Mouse (Mus musculus) MEL (cell line): ENCODE data around the gene Myo18a.

Experiments
- CTCF ChIP-seq, 3 experiments: IDR thresholded peaks in 2 of 3; conservative IDR thresholded peaks in 1 of 3; 2 replicates each; pipeline ENCODE4 v1.5.1; 2011 to 2012; ENCODE audit warnings: low read length in 3 of 3, low read depth in 2 of 3, mild to moderate bottlenecking in 2 of 3, improper control_type of control experiment in 1 of 3, inconsistent platforms in 1 of 3, mixed read lengths in 1 of 3, moderate library complexity in 1 of 3; ENCODE audit not compliant: control insufficient read depth in 1 of 3, insufficient read depth in 1 of 3, poor library complexity in 1 of 3, severe bottlenecking in 1 of 3
- EP300 ChIP-seq, 2 experiments: IDR thresholded peaks; 2 replicates each; pipeline ENCODE4 v1.6.1; 2011; ENCODE audit warnings: improper control_type of control experiment in 2 of 2, low read length in 2 of 2, low read depth in 1 of 2, mild to moderate bottlenecking in 1 of 2
- GABPA ChIP-seq: IDR thresholded peaks from 2 replicates; pipeline ENCODE4 v1.6.1; 2012; ENCODE audit warnings: low read depth, mild to moderate bottlenecking, inconsistent platforms, low read length, improper control_type of control experiment, moderate library complexity
- JUND ChIP-seq: IDR thresholded peaks from 2 replicates; pipeline ENCODE4 v1.6.1; 2011; ENCODE audit warnings: low read depth, mild to moderate bottlenecking, improper control_type of control experiment, low read length
- MAZ ChIP-seq: IDR thresholded peaks from 2 replicates; pipeline ENCODE4 v1.6.1; 2012; ENCODE audit warnings: low read depth, mild to moderate bottlenecking, inconsistent platforms, low read length, improper control_type of control experiment
- MXI1 ChIP-seq: IDR thresholded peaks from 2 replicates; pipeline ENCODE4 v1.6.1; 2011; ENCODE audit warnings: mild to moderate bottlenecking, low read depth, low read length, improper control_type of control experiment
- NELFE ChIP-seq: IDR thresholded peaks from 2 replicates; pipeline ENCODE4 v1.6.1; 2011; ENCODE audit warnings: low read depth, low read length, improper control_type of control experiment
- POLR2A ChIP-seq, 2 experiments: IDR thresholded peaks; 2 replicates each; pipeline ENCODE4 v1.6.1; 2011 to 2012; ENCODE audit warnings: low read length in 2 of 2, mild to moderate bottlenecking in 2 of 2, control low read depth in 1 of 2, improper control_type of control experiment in 1 of 2, low read depth in 1 of 2, moderate library complexity in 1 of 2; ENCODE audit not compliant: control insufficient read depth in 1 of 2, insufficient read depth in 1 of 2, poor library complexity in 1 of 2
- SMC3 ChIP-seq: IDR thresholded peaks from 2 replicates; pipeline ENCODE4 v1.6.1; 2011; ENCODE audit warnings: low read depth, low read length, improper control_type of control experiment
- USF1 ChIP-seq: IDR thresholded peaks from 2 replicates; pipeline ENCODE4 v1.6.1; 2014; ENCODE audit warnings: low read depth, mild to moderate bottlenecking, inconsistent platforms, low read length, improper control_type of control experiment, moderate library complexity

- TF ChIP-seq EP300 (IDR thresholded peaks at IDR 0.05; ENCODE audit: low read depth in 1 of 2, low read length in 2 of 2) (no peak), NELFE (no peak), CTCF (IDR thresholded peaks at IDR 0.05 in 2 of 3, conservative IDR thresholded peaks at IDR 0.05 in 1 of 3; ENCODE audit: control insufficient read depth in 1 of 3, insufficient read depth in 1 of 3, low read depth in 2 of 3, low read length in 3 of 3, poor library complexity in 1 of 3, severe bottlenecking in 1 of 3) (peak in 1 of 3 experiments; percentile 12; a peak in 1 of 6 replicates), GABPA (no peak), JUND (no peak), SMC3 (no peak), MXI1 (no peak), POLR2A (IDR thresholded peaks at IDR 0.05; ENCODE audit: control insufficient read depth in 1 of 2, insufficient read depth in 1 of 2, low read depth in 1 of 2, low read length in 2 of 2, poor library complexity in 1 of 2) (no peak), USF1 (no peak), MAZ (no peak)
Measured at GRCm38 (mm10) chr11:77893787-77894718, 131.0 kb downstream of the Myo18a start, which contains the start of gene Pipox.
